Mouse (Mus musculus) forebrain, embryonic 12.5 days (tissue): ENCODE measurements around the gene Fmo5. TPM values are rescaled to one million over a fixed set of nuclear protein-coding genes. Genes with fewer than 3 reads are reported as not detected.

Source experiments
- microRNA-seq: library from miRNA; unstranded; fragments of <30 nt; microRNA quantifications from one replicate; pipeline ENCODE4, GENCODE M21; 2017
- polyA plus RNA-seq: library from polyadenylated mRNA; unstranded; fragments of >200 nt; fragmentation: Nextera tagmentation; extraction: Ambion mirVana; gene quantifications from 2 replicates; pipeline ENCODE4 v1.2.1, GENCODE M21; 2016

Gene Fmo5
- polyA plus RNA-seq, 1 experiment from 2014 or later = 0.42 TPM

Small RNAs within 50 kb of the gene (microRNA-seq; reads per million reads assigned to microRNA genes)
- not detected for gene Mir7225

Other genes with a start within 250 kb of the Fmo5 start
- gene Olfr1402, start 206.8 kb upstream of the Fmo5 start, polyA plus RNA-seq = not detected in 2 replicates
- 17.2 and 19.3 TPM in 2 replicates for gene Chd1l, start 18.6 kb upstream of the Fmo5 start, polyA plus RNA-seq
- gene Prkab2, start 29.4 kb downstream of the Fmo5 start, polyA plus RNA-seq = 8.9 and 9.0 TPM in 2 replicates
- gene Gm17651, start 45.9 kb downstream of the Fmo5 start, polyA plus RNA-seq = not detected in 2 replicates